Mouse (Mus musculus): ENCODE measurements around the gene Olfr830. TPM values are rescaled to one million over a fixed set of nuclear protein-coding genes. Genes with fewer than 3 reads are reported as not detected.
"Not testable (repeated sequence)": the region's sequence is repeated elsewhere in the genome, so short reads cannot be mapped to it uniquely, and the experiment has no call there.

Olfr830 gene
- polyA plus RNA-seq (2015; fragmentation: Nextera tagmentation; extraction: Ambion mirVana) = not detected in 2 replicates

DNA sequence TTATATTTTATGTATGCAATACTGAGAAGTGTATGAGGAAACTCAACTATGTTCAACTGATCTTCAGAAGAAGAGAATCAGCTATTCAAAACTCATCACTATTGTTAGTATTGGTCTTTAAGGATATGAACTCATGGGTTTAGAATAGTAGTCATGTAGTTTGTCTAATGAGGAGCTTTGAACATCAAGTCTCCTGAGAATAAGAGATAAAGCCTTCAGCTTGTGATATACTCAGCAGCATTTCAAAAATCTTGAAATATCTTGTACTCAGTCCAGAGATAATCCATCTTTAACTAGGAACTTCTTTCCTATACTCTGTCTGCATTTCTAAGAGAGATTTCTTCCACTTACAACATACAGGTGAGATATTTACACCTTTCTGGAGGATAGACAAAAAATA lies at the start of gene Olfr830:
TSS of gene Olfr830 (plus strand) at position 301 of the 400 bp plus-strand sequence.
- Histone ChIP-seq H3K4me1 (ENCODE audit: control insufficient read depth, insufficient read depth, low read length) (no peaks in the 10 kb centered on the region), H3K9me3 (replicated peaks; ENCODE audit: control insufficient read depth, low read length, poor library complexity, severe bottlenecking) (no peaks in the 10 kb centered on the region), H3K27me3 (ENCODE audit: control insufficient read depth, insufficient read depth, low read depth, low read length) (no peaks in the 10 kb centered on the region), H3K4me2 (ENCODE audit: low read length) (no peak within 1 kb of the TSS), H3K9ac (ENCODE audit: low read depth, low read length) (no peak within 1 kb of the TSS), H3K4me3 (ENCODE audit: low read depth, low read length) (no peak within 1 kb of the TSS), H3K27ac (ENCODE audit: low read length) (no peak within 1 kb of the TSS), H3K36me3 (ENCODE audit: control insufficient read depth, insufficient read depth, low read length) (no peaks in the 10 kb centered on the region)
- no peak for ATAC-seq

DNA sequence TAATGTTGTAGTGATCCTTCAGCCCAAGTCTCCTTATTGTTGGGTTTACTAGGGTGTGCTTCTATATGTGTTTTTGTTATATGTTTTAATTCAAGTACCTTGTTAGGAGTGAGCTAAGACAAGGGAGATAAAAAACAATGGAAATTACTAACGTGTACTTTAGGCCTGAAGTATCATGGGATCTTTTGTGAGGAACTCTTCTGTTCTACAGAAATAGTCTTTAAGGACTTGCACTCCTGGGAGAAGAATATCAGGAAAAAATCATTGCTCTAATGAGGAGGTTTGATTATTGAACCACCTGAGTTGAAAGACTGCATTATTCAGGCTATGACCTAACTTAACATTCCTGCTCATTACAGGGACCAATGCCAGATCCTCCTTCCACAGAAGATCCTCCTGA lies 19.9 kb upstream of the Olfr830 start, which contains the start of gene Olfr829:
TSS of gene Olfr829 (plus strand) at position 301 of the 400 bp plus-strand sequence.
- Histone ChIP-seq H3K4me3 (ENCODE audit: low read depth, low read length) (no peak within 1 kb of the TSS), H3K27ac (ENCODE audit: low read length) (no peak within 1 kb of the TSS), H3K36me3 (ENCODE audit: control insufficient read depth, insufficient read depth, low read length) (no peaks in the 10 kb centered on the region), H3K27me3 (ENCODE audit: control insufficient read depth, insufficient read depth, low read depth, low read length) (no peaks in the 10 kb centered on the region), H3K9ac (ENCODE audit: low read depth, low read length) (no peak within 1 kb of the TSS), H3K9me3 (replicated peaks; ENCODE audit: control insufficient read depth, low read length, poor library complexity, severe bottlenecking) (no peaks in the 10 kb centered on the region), H3K4me1 (ENCODE audit: control insufficient read depth, insufficient read depth, low read length) (no peaks in the 10 kb centered on the region), H3K4me2 (ENCODE audit: low read length) (no peak within 1 kb of the TSS)
- WGBS = 64% methylated on average over 1 of the region's 1 CpGs
- ATAC-seq = no peak

GRCm38 (mm10) chr9:18907699-18908098 lies 33.2 kb downstream of the Olfr830 start:
- H3K9me3 ChIP-seq (replicated peaks; ENCODE audit: control insufficient read depth, low read length, poor library complexity, severe bottlenecking); H3K4me2 ChIP-seq (ENCODE audit: low read length); ATAC-seq; H3K27me3 ChIP-seq (ENCODE audit: control insufficient read depth, insufficient read depth, low read depth, low read length); H3K4me1 ChIP-seq (ENCODE audit: control insufficient read depth, insufficient read depth, low read length); H3K27ac ChIP-seq (ENCODE audit: low read length); H3K36me3 ChIP-seq (ENCODE audit: control insufficient read depth, insufficient read depth, low read length); H3K4me3 ChIP-seq (ENCODE audit: low read depth, low read length); H3K9ac ChIP-seq (ENCODE audit: low read depth, low read length): not testable (repeated sequence)
- WGBS = 66% methylated on average over 2 of the region's 2 CpGs

DNA sequence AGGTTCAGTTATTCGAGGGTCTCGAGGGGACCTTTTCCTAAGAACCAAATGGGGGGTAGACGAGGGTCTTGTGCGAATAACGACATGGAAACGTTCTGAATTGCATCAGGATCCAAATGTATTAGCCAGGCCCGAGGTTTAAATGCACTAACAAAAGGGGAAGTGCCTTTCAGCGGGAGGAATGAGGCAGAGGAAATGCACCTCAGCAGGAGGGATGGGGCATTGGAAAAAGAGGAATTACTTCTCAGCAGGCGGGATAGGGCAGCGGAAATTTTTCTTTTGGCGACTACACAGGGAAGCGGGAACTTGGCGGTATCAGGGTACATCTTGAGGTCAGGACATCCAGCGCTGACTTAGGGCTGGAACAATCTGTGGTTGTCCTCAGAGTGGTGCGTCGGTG lies 53.4 kb downstream of the Olfr830 start:
- H3K4me1 ChIP-seq (ENCODE audit: control insufficient read depth, insufficient read depth, low read length) = not testable (repeated sequence)
- 86% methylated on average over 13 of the region's 16 CpGs for WGBS

More for the DNA sequence above, 53.4 kb downstream of the Olfr830 start:
- not testable (repeated sequence) for H3K27me3 ChIP-seq (ENCODE audit: control insufficient read depth, insufficient read depth, low read depth, low read length); H3K36me3 ChIP-seq (ENCODE audit: control insufficient read depth, insufficient read depth, low read length); H3K27ac ChIP-seq (ENCODE audit: low read length); H3K4me2 ChIP-seq (ENCODE audit: low read length); ATAC-seq; H3K4me3 ChIP-seq (ENCODE audit: low read depth, low read length); H3K9ac ChIP-seq (ENCODE audit: low read depth, low read length); H3K9me3 ChIP-seq (replicated peaks; ENCODE audit: control insufficient read depth, low read length, poor library complexity, severe bottlenecking)

Other genes starting within 250 kb of the Olfr830 start
- gene Muc16, start 200.2 kb upstream of the Olfr830 start, polyA plus RNA-seq (2015; fragmentation: Nextera tagmentation; extraction: Ambion mirVana) = not detected in 2 replicates
- gene Olfr24, start 110.7 kb upstream of the Olfr830 start, polyA plus RNA-seq (2015; fragmentation: Nextera tagmentation; extraction: Ambion mirVana) = not detected in 2 replicates
- gene Olfr828, start 55.2 kb upstream of the Olfr830 start, polyA plus RNA-seq (2015; fragmentation: Nextera tagmentation; extraction: Ambion mirVana) = not detected in 2 replicates
- gene Olfr829, start 19.8 kb upstream of the Olfr830 start, polyA plus RNA-seq (2015; fragmentation: Nextera tagmentation; extraction: Ambion mirVana) = not detected in 2 replicates
- gene Olfr832, start 62.4 kb downstream of the Olfr830 start, polyA plus RNA-seq (2015; fragmentation: Nextera tagmentation; extraction: Ambion mirVana) = not detected in 2 replicates
- gene Olfr834, start 113.3 kb downstream of the Olfr830 start, polyA plus RNA-seq (2015; fragmentation: Nextera tagmentation; extraction: Ambion mirVana) = not detected in 2 replicates
- gene Olfr835, start 158.0 kb downstream of the Olfr830 start, polyA plus RNA-seq (2015; fragmentation: Nextera tagmentation; extraction: Ambion mirVana) = not detected in 2 replicates
- gene Olfr836, start 245.7 kb downstream of the Olfr830 start, polyA plus RNA-seq (2015; fragmentation: Nextera tagmentation; extraction: Ambion mirVana) = not detected in 2 replicates